Mouse (Mus musculus): ENCODE measurements at regions not wholly inside any gene's neighbourhood (a gene's known extent, or its start where the extent isn't known, plus 50 kb on each side); places are given as distances from the start of the nearest gene placed in this dataset.

- TF ChIP-seq CTCF (IDR thresholded peaks at IDR 0.05; ENCODE audit: borderline replicate concordance, insufficient read depth, low read length) (no peak), POLR2A (IDR thresholded peaks at IDR 0.05; ENCODE audit: low read depth, low read length) (no peak)
Measured at GRCm38 (mm10) chr10:45890088-45890626, 312.5 kb downstream of the Hace1 start.
